Mouse (Mus musculus) lung, postnatal 36 days (tissue): Measurements from ENCODE around the gene Trnau1ap.

ENCODE experiments used
- DNase-seq: peaks from one replicate; pipeline ENCODE4 v3.0.0; 2022; ENCODE audit warnings: mixed read lengths

Trnau1ap gene

DNA sequence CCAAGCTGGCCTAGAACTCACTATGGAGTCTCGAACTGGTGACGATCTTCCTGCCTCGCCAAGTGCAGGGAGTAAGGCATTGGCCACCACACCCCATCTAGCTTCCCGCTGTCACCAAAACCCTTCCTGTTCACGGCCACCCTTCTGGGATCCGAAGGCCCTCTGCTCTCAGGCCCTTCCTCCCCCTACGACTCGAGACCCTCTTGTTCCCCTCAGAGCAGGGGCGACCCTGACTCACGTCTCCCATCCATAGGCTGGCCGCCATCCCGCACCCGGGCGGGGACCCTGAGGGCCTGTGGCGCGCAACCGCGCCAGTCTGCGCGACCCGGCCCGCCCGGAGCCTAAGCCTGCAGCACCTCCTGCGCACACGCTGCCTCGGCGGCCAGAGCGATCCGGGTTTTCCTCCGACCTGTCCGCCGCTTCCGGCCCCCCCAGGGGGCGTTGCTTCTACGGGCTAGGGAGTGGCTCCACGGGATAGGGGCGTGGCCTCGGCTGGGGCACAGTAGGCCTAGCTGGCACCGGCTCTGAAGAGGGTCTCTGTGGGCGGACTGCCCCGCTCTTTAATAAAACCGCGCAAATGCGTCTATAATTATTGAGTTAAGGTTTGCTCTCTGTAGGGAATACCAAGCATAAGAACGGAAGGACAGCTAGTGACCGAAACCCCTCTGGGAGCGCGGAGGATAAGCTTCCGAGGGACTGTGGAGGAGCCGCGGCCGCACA, at the start of gene Trnau1ap:
Gene Trnau1ap (minus strand): TSS at position 424 of the 720 bp plus-strand sequence.
- peak; percentile 94 for DNase-seq

DNA sequence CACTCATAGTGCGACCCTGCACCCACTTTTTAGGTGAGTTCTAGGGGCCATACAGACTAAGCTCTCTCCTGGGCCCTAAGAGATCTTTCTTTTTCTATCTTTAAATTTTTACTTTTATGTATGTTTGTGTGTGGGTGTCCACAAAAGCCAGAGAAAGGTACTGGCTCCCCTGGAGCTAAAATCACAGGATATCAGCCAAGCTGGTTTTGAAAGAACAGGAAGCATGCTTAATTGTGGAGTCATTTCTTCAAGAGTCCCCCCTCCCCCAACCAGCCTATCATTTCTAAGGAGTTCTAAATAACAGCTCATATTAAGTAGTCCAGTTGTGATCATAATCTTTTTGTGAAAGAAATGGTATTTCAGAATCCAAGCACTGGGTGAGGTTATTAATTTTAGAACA, 44.5 kb upstream of the Trnau1ap start:
- no peak for DNase-seq

GRCm38 (mm10) chr4:132369953-132370750, 40.8 kb upstream of the Trnau1ap start:
- peak; percentile 57 for DNase-seq

GRCm38 (mm10) chr4:132367480-132368201, 38.3 kb upstream of the Trnau1ap start:
- no peak for DNase-seq

- DNase-seq, result peak; percentile 80
These were observed 36.2 kb upstream of the Trnau1ap start for GRCm38 (mm10) chr4:132365450-132366060.

- no peak for DNase-seq
These were observed 34.1 kb upstream of the Trnau1ap start for GRCm38 (mm10) chr4:132363487-132363886.

DNA sequence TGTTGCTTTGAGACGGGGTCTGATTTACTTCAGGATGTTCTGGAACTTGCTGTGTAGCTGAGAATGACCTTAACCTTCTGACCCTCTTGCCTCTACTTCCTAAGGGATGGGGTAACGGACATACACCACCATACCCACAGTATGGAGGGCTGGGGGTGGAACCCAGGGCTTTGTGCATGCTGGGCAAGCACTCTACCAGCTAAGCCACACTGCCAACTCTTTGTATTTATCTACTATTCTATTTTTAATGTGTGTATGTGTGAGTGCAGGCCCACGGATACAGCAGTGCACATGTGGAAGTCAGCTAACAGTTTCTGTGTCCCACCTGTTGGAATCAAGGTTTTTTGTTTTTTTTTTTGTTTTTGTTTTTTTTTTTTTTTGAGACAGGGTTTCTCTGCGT, 30.2 kb upstream of the Trnau1ap start:
- DNase-seq, result no peak

- peak; percentile 54 for DNase-seq
These were observed 26.8 kb upstream of the Trnau1ap start for GRCm38 (mm10) chr4:132356170-132356569.

DNA sequence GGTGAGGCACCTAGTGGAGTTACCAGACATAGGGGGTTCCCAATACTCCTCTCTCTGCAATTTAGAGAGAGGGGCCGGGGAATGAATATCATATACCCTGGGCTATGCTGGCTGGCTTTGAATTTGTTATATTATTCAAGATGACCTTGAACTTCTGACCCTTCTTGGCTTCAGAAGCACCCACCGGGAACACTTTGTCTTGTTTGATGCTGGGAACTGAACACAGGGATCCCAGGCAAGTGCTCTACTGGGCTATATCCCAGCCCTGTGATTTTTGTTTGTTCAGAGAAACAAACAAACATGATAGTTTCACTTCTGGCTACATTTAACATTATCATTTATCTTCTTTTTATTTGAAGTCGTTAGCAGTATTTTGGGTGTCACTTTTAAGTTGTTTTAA, 26.1 kb upstream of the Trnau1ap start:
- no peak for DNase-seq

GRCm38 (mm10) chr4:132354571-132354970, 25.2 kb upstream of the Trnau1ap start:
- peak; percentile 75 for DNase-seq

- DNase-seq, result peak; percentile 96
These were observed 24.1 kb upstream of the Trnau1ap start, which contains the start of gene Rcc1 for GRCm38 (mm10) chr4:132353481-132353885. Rcc1 (minus strand) TSS chr4:132353605.

DNA sequence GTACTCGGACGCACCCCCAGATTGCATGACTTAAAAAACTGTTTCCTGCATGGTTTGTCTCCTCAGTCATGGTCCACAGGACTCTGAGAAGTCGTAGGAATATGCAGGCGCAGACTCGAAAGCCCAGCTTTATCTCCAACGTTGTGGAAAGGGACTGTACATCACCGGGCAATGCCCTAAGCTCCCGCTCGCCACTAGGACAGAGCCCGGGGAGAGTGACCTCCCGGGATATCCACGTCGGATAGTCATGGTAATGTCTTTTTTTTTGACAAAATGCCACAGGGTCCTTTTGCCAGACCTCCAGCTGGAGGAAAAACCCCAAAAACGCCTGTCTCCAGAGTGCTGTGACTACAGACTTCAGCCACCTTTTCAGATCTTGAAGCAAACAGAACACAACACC, 23.4 kb upstream of the Trnau1ap start:
- DNase-seq, result peak; percentile 26

DNA sequence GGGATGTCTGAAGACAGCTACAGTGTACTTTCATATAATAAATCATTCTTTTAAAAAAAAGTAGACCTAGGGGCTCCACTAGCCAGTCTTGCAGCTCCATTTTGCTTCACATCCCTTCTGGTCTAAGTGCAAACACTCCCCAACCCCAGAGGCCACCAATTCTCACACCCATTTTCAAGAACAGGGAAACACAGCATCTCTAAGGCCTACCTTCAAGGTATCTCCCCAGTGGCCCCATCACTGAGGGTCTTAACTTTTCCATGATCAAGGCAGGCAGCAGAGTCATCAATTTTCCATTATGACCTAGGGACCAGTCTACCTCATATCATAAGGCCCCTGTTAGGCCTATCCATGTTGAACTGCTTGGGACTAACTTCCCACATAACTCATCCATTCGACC, 22.1 kb upstream of the Trnau1ap start:
- no peak for DNase-seq

DNA sequence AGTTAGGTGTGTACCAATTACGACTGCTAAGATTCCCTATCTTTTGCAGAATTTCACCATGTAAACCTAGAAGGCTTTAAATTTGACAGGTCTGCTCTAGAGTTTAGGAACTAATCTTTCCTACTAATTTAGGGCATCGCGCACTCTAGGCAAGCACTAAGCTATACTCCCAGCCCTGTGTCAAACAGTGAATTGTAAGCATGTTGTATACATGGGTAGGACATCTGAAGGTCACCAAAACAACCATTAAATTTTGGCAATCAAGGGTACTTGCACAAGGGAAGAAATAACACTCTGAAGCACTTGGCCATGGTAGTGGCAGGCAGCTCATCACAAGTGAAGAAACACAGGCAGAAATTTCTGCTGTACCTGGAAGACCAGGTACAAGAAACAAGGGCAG, 21.5 kb upstream of the Trnau1ap start:
- no peak for DNase-seq

GRCm38 (mm10) chr4:132350123-132350740, 20.9 kb upstream of the Trnau1ap start:
- no peak for DNase-seq

DNA sequence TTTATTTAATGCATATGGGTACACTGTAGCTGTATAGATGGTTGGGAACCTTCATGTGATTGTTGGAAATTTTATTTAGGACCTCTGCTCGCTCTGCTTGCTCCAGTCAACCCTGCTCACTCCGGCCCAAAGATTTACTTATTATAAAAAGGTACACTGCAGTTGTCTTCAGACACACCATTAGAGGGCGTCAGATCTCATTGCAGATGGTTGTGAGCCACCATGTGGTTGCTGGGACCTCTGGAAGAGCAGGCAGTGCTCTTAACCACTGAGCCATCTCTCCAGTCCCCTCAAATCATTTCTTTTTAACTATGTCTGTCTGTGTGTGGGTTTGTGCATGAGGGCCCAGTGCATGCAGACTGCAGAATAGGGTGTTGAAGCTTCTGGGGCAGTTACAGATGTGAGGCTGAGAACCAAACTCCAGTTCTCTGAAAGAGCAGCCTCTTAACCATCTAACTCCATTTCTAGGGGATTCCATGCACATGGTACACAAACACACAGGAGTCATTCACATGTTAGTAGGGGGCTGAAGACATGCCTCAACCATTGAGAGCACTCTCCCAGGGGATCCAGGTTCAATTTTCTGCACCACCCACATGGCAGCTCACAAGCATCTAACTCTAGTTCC, 20.3 kb upstream of the Trnau1ap start:
- DNase-seq, result no peak

DNA sequence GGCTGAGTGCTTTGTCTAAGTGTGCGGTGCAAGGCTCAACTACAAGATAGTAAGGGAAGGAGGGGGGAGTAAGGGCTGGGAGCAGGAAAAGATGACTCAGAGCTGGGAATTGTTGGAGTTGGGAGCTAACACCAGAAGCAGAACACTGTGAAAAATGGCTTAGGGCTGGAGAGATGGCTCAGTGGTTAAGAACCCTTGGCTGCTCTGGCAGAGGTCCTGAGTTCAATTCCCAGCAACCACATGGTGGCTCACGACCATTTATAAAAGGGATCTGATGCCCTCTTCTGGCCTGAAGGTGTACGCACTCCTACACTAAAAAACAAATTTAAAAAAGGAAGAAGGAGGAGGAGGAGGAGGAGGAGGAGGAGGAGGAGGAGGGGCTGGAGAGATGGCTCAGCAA, 17.3 kb upstream of the Trnau1ap start:
- DNase-seq, result peak; percentile 26

DNA sequence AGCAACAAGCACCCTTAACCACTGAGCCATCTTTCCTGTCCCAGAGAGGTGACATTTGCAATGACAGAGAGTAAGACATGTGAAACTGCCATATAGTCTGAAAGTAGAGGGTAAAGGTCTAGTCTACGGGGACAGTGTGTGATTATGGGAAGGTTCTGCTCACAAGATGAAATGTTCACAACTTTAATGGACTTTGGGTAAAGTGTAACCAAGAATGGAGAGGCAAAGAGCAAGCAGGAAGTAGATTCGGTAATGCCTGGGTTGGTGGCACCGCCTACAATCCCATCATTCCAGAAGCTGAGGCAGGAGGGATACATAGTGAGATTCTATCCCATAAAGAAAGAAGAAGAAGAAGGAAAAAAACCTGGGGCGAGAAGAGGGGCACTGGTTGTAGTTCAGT, 16.9 kb upstream of the Trnau1ap start:
- DNase-seq, result no peak

DNA sequence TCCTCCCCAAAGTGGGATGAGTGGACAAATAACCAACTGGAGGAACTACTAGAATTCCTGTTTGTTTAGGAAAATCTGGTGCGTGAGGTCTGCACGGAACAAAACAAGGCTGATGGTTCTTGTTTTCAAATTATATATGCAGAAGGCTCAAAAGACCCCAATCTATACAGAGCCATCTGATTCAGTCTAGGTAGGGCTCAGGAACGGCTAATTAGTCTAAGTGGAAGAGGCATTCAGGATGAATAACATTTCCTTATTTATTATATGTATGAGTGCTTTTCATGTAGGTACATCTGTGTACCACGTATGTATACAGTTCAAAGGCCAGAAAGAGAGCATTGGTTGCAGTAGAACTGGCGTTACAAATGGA, 16.5 kb upstream of the Trnau1ap start:
- no peak for DNase-seq

- peak; percentile 98 for DNase-seq
These were observed 16.0 kb upstream of the Trnau1ap start for GRCm38 (mm10) chr4:132345135-132345842.

- DNase-seq, result peak; percentile 7
These were observed 15.2 kb upstream of the Trnau1ap start for GRCm38 (mm10) chr4:132344403-132345134.
